Mouse (Mus musculus) kidney, adult 10 weeks (tissue): ENCODE data around the gene Trim59. TPM values are rescaled to one million over a fixed set of nuclear protein-coding genes. Genes with fewer than 3 reads are reported as not detected.

Source experiments
- polyA plus RNA-seq: library from polyadenylated mRNA; stranded (reverse); fragments of 350-450 nt; fragmentation: Illumina TruSeq; extraction: RNeasy Lipid Tissue Mini Kit (QIAGEN cat#74804); gene quantifications from one replicate; pipeline ENCODE4 v1.2.3, GENCODE M21; 2014; ENCODE audit warnings: low read depth, low replicate concordance

Trim59 gene
- polyA plus RNA-seq = 3.6 TPM

DNA sequence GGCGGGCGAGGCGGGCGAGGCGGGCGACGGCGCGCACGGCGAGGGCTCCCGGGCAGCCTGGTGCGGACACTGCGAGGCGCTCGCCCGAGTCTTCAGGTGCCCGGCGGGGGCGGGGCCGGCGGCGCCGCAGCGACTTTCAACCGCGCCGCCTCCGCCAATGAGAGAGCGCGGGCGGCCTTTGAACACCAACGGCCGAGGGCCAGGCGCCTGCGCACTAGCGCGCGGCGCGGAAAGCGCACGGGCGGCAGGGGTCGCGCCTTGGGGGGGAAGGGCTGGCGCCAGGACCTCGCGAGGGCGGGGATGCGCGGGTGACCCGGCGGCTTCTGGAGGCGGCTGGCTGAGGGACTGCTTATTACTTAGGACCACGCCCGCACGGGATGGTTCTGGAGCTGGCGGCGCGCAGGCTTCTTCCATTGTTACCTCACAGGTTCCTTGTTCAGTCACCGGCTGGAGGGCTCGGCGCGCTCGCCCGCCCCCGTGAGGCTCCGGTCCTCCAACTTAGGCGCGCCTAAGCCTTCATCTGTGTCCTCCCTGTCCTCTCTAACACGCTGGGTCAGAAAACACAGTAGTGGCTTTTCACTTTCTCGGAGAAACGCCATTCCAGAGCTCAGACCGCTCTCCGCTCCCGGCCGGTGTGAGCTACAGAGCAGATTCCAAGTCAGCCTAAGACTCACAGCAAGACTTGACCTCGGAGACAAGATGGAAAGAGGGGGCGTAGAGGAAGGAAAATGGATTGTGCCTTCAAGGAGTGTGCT is at the start of gene Trim59:
Gene Trim59, minus strand, starts transcription at position 111 of the 755 bp plus-strand sequence.

DNA sequence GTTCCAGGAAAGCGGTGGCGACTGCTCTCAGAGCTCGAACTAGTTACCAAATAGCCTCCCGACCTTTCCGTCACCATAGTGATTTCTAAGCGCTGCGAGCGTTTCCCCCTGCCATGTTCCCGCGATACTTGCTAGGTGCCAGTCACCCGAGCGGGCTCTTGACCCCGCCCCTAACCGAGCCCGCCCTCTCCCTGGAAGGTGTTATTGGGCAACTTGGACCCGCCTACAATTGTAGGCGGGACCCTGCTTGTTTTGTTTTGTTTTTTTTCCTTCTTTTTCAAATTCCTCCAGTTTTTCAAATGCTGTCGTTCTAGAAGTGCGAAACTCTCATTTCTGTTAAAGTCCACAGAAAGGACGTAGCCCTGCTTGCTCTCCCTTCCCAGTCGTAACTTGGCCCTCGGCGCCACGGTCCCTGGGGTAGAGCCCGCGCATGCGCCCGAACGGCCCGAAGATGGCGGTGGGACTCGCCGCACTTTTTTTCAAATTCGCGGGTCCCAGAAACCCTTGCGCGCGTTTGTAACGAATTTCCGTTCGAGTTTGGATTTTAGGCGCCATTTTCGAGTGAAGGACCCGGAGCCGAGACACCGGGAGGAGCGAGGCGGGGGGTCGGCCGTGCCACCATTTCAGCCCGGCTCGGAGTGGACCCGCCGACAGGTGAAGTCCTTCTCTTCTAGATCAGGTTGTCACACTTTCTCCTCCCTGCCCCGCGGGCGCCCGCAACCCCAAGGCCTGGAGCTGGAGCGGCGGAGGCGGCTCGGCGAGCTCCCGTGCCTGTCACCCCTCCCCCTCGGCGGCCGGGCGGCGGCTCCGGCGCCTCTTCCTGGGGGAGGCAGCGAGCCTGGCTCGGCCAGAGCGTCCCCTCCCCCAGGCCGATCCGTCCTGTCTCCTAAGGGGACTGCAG is 39.9 kb downstream of the Trim59 start, which contains the start of the genes Ift80 and Smc4:
Gene Ift80, minus strand, starts transcription at position 134 of the 901 bp plus-strand sequence.
Gene Smc4, plus strand, starts transcription at position 302 of the 901 bp plus-strand sequence.

Other genes with a start within 250 kb of the Trim59 start
- 5.5 TPM for gene 1110032F04Rik, start 175.2 kb downstream of the Trim59 start, polyA plus RNA-seq
- gene Ift80, start 40.2 kb downstream of the Trim59 start, polyA plus RNA-seq = 26.5 TPM
- gene Smc4, start 40.0 kb downstream of the Trim59 start, polyA plus RNA-seq = 47.3 TPM
- gene Kpna4, start 82.4 kb upstream of the Trim59 start, polyA plus RNA-seq = 121 TPM
- gene Arl14, start 177.7 kb upstream of the Trim59 start, polyA plus RNA-seq = not detected